Mouse (Mus musculus): ENCODE results near the gene Tlr3. TPM values are rescaled to one million over a fixed set of nuclear protein-coding genes. Genes with fewer than 3 reads are reported as not detected.

Gene Tlr3
- polyA plus RNA-seq, 1 experiment = 2.0 TPM

- H3K27ac ChIP-seq (ENCODE audit: insufficient read depth, low read length) = no peak within 1 kb of the TSS
- no peaks in the 10 kb centered on the region; the same call in 1 of the 2 replicates for H3K27me3 ChIP-seq (ENCODE audit: control insufficient read depth, insufficient read depth, low read length, poor library complexity, severe bottlenecking)
- H3K9ac ChIP-seq (ENCODE audit: low read depth, poor library complexity, severe bottlenecking) = no peak within 1 kb of the TSS
- no peaks in the 10 kb centered on the region for H3K36me3 ChIP-seq (ENCODE audit: control insufficient read depth, insufficient read depth, low read length, poor library complexity, severe bottlenecking)
- H3K4me3 ChIP-seq (ENCODE audit: low read depth, low read length) = peak within 1 kb of the TSS; percentile 34
- H3K4me1 ChIP-seq (ENCODE audit: control insufficient read depth, insufficient read depth, low read length) = no peaks in the 10 kb centered on the region
- TF ChIP-seq POLR2A (IDR thresholded peaks at IDR 0.05; ENCODE audit: insufficient read depth, low read length) = no peak
- TF ChIP-seq EP300 (IDR thresholded peaks at IDR 0.05; ENCODE audit: insufficient read depth, low read depth, low read length) = no peak
- no peak for TF ChIP-seq CTCF (IDR thresholded peaks at IDR 0.05; ENCODE audit: low read depth, low read length)
- H3K9me3 ChIP-seq (replicated peaks; ENCODE audit: control insufficient read depth, insufficient read depth, low read length, poor library complexity, severe bottlenecking) = no peaks in the 10 kb centered on the region
These were observed 28.9 kb downstream of the Tlr3 start, which contains the start of gene Fam149a for GRCm38 (mm10) chr8:45381963-45382347. Gene Fam149a, minus strand, starts transcription at chr8:45382291.

- no peaks in the 10 kb centered on the region for H3K9me3 ChIP-seq (replicated peaks; ENCODE audit: control insufficient read depth, insufficient read depth, low read length, poor library complexity, severe bottlenecking)
- no peaks in the 10 kb centered on the region for H3K4me1 ChIP-seq (ENCODE audit: control insufficient read depth, insufficient read depth, low read length)
- no peak for TF ChIP-seq POLR2A (IDR thresholded peaks at IDR 0.05; ENCODE audit: insufficient read depth, low read length)
- no peak for TF ChIP-seq EP300 (IDR thresholded peaks at IDR 0.05; ENCODE audit: insufficient read depth, low read depth, low read length)
- TF ChIP-seq CTCF (IDR thresholded peaks at IDR 0.05; ENCODE audit: low read depth, low read length) = no peak
- no peak overlapping the region for H3K27ac ChIP-seq (ENCODE audit: insufficient read depth, low read length)
- peak overlapping the region; percentile 34 for H3K4me3 ChIP-seq (ENCODE audit: low read depth, low read length)
- H3K36me3 ChIP-seq (ENCODE audit: control insufficient read depth, insufficient read depth, low read length, poor library complexity, severe bottlenecking) = no peaks in the 10 kb centered on the region
- H3K9ac ChIP-seq (ENCODE audit: low read depth, poor library complexity, severe bottlenecking) = no peak overlapping the region
- no peaks in the 10 kb centered on the region; the same call in 1 of the 2 replicates for H3K27me3 ChIP-seq (ENCODE audit: control insufficient read depth, insufficient read depth, low read length, poor library complexity, severe bottlenecking)
These were observed 29.6 kb downstream of the Tlr3 start for GRCm38 (mm10) chr8:45381075-45381962.

GRCm38 (mm10) chr8:45380598-45380997 is 30.3 kb downstream of the Tlr3 start:
- Histone ChIP-seq H3K4me1 (ENCODE audit: control insufficient read depth, insufficient read depth, low read length) (no peaks in the 10 kb centered on the region), H3K4me3 (ENCODE audit: low read depth, low read length) (no peak overlapping the region), H3K27me3 (ENCODE audit: control insufficient read depth, insufficient read depth, low read length, poor library complexity, severe bottlenecking) (no peaks in the 10 kb centered on the region; the same call in 1 of the 2 replicates), H3K36me3 (ENCODE audit: control insufficient read depth, insufficient read depth, low read length, poor library complexity, severe bottlenecking) (no peaks in the 10 kb centered on the region), H3K9me3 (replicated peaks; ENCODE audit: control insufficient read depth, insufficient read depth, low read length, poor library complexity, severe bottlenecking) (no peaks in the 10 kb centered on the region), H3K27ac (ENCODE audit: insufficient read depth, low read length) (no peak overlapping the region), H3K9ac (ENCODE audit: low read depth, poor library complexity, severe bottlenecking) (no peak overlapping the region)
- TF ChIP-seq EP300 (IDR thresholded peaks at IDR 0.05; ENCODE audit: insufficient read depth, low read depth, low read length) (no peak), CTCF (IDR thresholded peaks at IDR 0.05; ENCODE audit: low read depth, low read length) (no peak), POLR2A (IDR thresholded peaks at IDR 0.05; ENCODE audit: insufficient read depth, low read length) (no peak)

- Histone ChIP-seq H3K27ac (ENCODE audit: insufficient read depth, low read length) (no peak overlapping the region), H3K9me3 (replicated peaks; ENCODE audit: control insufficient read depth, insufficient read depth, low read length, poor library complexity, severe bottlenecking) (no peaks in the 10 kb centered on the region), H3K4me1 (ENCODE audit: control insufficient read depth, insufficient read depth, low read length) (no peaks in the 10 kb centered on the region), H3K27me3 (ENCODE audit: control insufficient read depth, insufficient read depth, low read length, poor library complexity, severe bottlenecking) (no peaks in the 10 kb centered on the region), H3K36me3 (ENCODE audit: control insufficient read depth, insufficient read depth, low read length, poor library complexity, severe bottlenecking) (no peaks in the 10 kb centered on the region), H3K9ac (ENCODE audit: low read depth, poor library complexity, severe bottlenecking) (no peak overlapping the region), H3K4me3 (ENCODE audit: low read depth, low read length) (no peak overlapping the region)
- no peak for TF ChIP-seq CTCF (IDR thresholded peaks at IDR 0.05; ENCODE audit: low read depth, low read length)
- no peak for TF ChIP-seq POLR2A (IDR thresholded peaks at IDR 0.05; ENCODE audit: insufficient read depth, low read length)
- no peak for TF ChIP-seq EP300 (IDR thresholded peaks at IDR 0.05; ENCODE audit: insufficient read depth, low read depth, low read length)
These were observed 36.8 kb downstream of the Tlr3 start for GRCm38 (mm10) chr8:45374071-45374470.

- TF ChIP-seq CTCF (IDR thresholded peaks at IDR 0.05; ENCODE audit: low read depth, low read length) (no peak), POLR2A (IDR thresholded peaks at IDR 0.05; ENCODE audit: insufficient read depth, low read length) (no peak), EP300 (IDR thresholded peaks at IDR 0.05; ENCODE audit: insufficient read depth, low read depth, low read length) (no peak)
- Histone ChIP-seq H3K9ac (ENCODE audit: low read depth, poor library complexity, severe bottlenecking) (no peak overlapping the region), H3K9me3 (replicated peaks; ENCODE audit: control insufficient read depth, insufficient read depth, low read length, poor library complexity, severe bottlenecking) (no peaks in the 10 kb centered on the region), H3K27ac (ENCODE audit: insufficient read depth, low read length) (no peak overlapping the region), H3K4me3 (ENCODE audit: low read depth, low read length) (no peak overlapping the region), H3K36me3 (ENCODE audit: control insufficient read depth, insufficient read depth, low read length, poor library complexity, severe bottlenecking) (no peaks in the 10 kb centered on the region), H3K4me1 (ENCODE audit: control insufficient read depth, insufficient read depth, low read length) (no peaks in the 10 kb centered on the region), H3K27me3 (ENCODE audit: control insufficient read depth, insufficient read depth, low read length, poor library complexity, severe bottlenecking) (no peaks in the 10 kb centered on the region; the same call in 1 of the 2 replicates)
These were observed 43.7 kb downstream of the Tlr3 start for GRCm38 (mm10) chr8:45367154-45367553.

GRCm38 (mm10) chr8:45363220-45363619 is 47.7 kb downstream of the Tlr3 start:
- H3K36me3 ChIP-seq (ENCODE audit: control insufficient read depth, insufficient read depth, low read length, poor library complexity, severe bottlenecking) = no peaks in the 10 kb centered on the region
- no peaks in the 10 kb centered on the region for H3K9me3 ChIP-seq (replicated peaks; ENCODE audit: control insufficient read depth, insufficient read depth, low read length, poor library complexity, severe bottlenecking)
- no peaks in the 10 kb centered on the region for H3K4me1 ChIP-seq (ENCODE audit: control insufficient read depth, insufficient read depth, low read length)
- H3K4me3 ChIP-seq (ENCODE audit: low read depth, low read length) = no peak overlapping the region
- no peak overlapping the region for H3K9ac ChIP-seq (ENCODE audit: low read depth, poor library complexity, severe bottlenecking)
- H3K27me3 ChIP-seq (ENCODE audit: control insufficient read depth, insufficient read depth, low read length, poor library complexity, severe bottlenecking) = no peaks in the 10 kb centered on the region; the same call in 1 of the 2 replicates
- no peak for TF ChIP-seq EP300 (IDR thresholded peaks at IDR 0.05; ENCODE audit: insufficient read depth, low read depth, low read length)
- TF ChIP-seq POLR2A (IDR thresholded peaks at IDR 0.05; ENCODE audit: insufficient read depth, low read length) = no peak
- no peak for TF ChIP-seq CTCF (IDR thresholded peaks at IDR 0.05; ENCODE audit: low read depth, low read length)
- no peak overlapping the region for H3K27ac ChIP-seq (ENCODE audit: insufficient read depth, low read length)

All from ES-Bruce4 (cell line).